Mouse (Mus musculus): ENCODE data around the gene Rac2.

GRCm38 (mm10) chr15:78533346-78533835 lies 39.2 kb downstream of the Rac2 start:
- TF ChIP-seq CTCF (IDR thresholded peaks at IDR 0.05; ENCODE audit: low read depth, low read length) (no peak), POLR2A (IDR thresholded peaks at IDR 0.05; ENCODE audit: extremely low read depth, insufficient read depth, low read length) (no peak)
